In genomic region chr19:56805366-56805765, GRCm38 (mm10) we compare ENCODE assay signal across 21 mouse cellular contexts. TPM values are rescaled to one million over a fixed set of nuclear protein-coding genes. Genes with fewer than 3 reads are reported as not detected.
A peak's percentile ranks its signal among the peaks of the same experiment; 100 is the strongest.
DNase-seq lines count a peak whose midpoint lies in the region; ATAC-seq lines count a peak whose summit lies in the region.
"Had no signal": no experiment of that assay in that cellular context is flagged by ENCODE, and none has a peak within 500 bp of the region (broad histone marks: within the 10 kb centered on the region; RNA-seq: fewer than 3 reads in every experiment).

No protein-coding gene starts in this region.

- H3K9me3 ChIP-seq in kidney, embryonic 15.5 days (replicated peaks) = no peaks in the 10 kb centered on the region
- no peaks in the 10 kb centered on the region for H3K9me3 ChIP-seq in forebrain, embryonic 14.5 days (replicated peaks; ENCODE audit: control insufficient read depth, low read length)
- H3K9me3 ChIP-seq: forebrain, embryonic 13.5 days; heart, embryonic 12.5 days; hindbrain, embryonic 12.5 days; liver, embryonic 15.5 days had no signal

- no peak overlapping the region for H3K4me2 ChIP-seq in kidney, embryonic 15.5 days
- H3K4me2 ChIP-seq in forebrain, embryonic 14.5 days (ENCODE audit: low read length) = no peak overlapping the region
- H3K4me2 ChIP-seq: forebrain, embryonic 13.5 days; heart, embryonic 12.5 days; hindbrain, embryonic 12.5 days; liver, embryonic 15.5 days had no signal

- DNase-seq in kidney, postnatal 4 days = peak; percentile 25 to 40
- DNase-seq in A20 (ENCODE audit: low read depth, low spot score) = peak; percentile 70
- DNase-seq in brain, adult 2 months (ENCODE audit: low read depth, low spot score) = peak; percentile 87
- peak; percentile 82 for DNase-seq in cerebellum, adult 9-11 months
- no peak for DNase-seq in embryo, embryonic 11 days
- DNase-seq in forebrain, embryonic 14.5 days (ENCODE audit: low spot score) = no peak
- no peak for DNase-seq in neural tube, embryonic 10.5 days (ENCODE audit: extremely low spot score, low spot score)
- DNase-seq: adrenal gland, adult 8-10 months; gastrocnemius, postnatal 10 days; heart, adult 11 months; heart, postnatal 14 days; kidney, adult 8-10 months; lung, postnatal 10 days; midbrain, embryonic 14.5 days; retina, postnatal 1 day had no signal

- no peak for ATAC-seq in kidney, embryonic 15.5 days (replicated peaks; ENCODE audit: low FRiP score)
- no peak for ATAC-seq in forebrain, embryonic 14.5 days
- ATAC-seq: forebrain, embryonic 13.5 days had no signal

- H3K27ac ChIP-seq in kidney, embryonic 15.5 days = no peak overlapping the region
- H3K27ac ChIP-seq in forebrain, embryonic 14.5 days (ENCODE audit: low read depth, low read length) = no peak overlapping the region
- H3K27ac ChIP-seq: forebrain, embryonic 13.5 days; hindbrain, embryonic 12.5 days; liver, embryonic 15.5 days had no signal

- no peak overlapping the region for H3K4me3 ChIP-seq in kidney, embryonic 15.5 days (replicated peaks)
- H3K4me3 ChIP-seq in forebrain, embryonic 14.5 days (ENCODE audit: low read depth, low read length) = no peak overlapping the region
- H3K4me3 ChIP-seq: forebrain, embryonic 13.5 days; heart, embryonic 12.5 days; hindbrain, embryonic 12.5 days; liver, embryonic 15.5 days had no signal

- peaks cover 90% of the 10 kb centered on the region for H3K36me3 ChIP-seq in kidney, embryonic 15.5 days
- H3K36me3 ChIP-seq in forebrain, embryonic 14.5 days (ENCODE audit: control insufficient read depth, insufficient read depth, low read length) = peaks cover 75% of the 10 kb centered on the region

- H3K27me3 ChIP-seq in kidney, embryonic 15.5 days = no peaks in the 10 kb centered on the region
- H3K27me3 ChIP-seq in forebrain, embryonic 14.5 days (replicated peaks; ENCODE audit: control insufficient read depth, insufficient read depth, low read length) = no peaks in the 10 kb centered on the region
- H3K27me3 ChIP-seq: forebrain, embryonic 13.5 days; heart, embryonic 12.5 days; hindbrain, embryonic 12.5 days; liver, embryonic 15.5 days had no signal

- WGBS in kidney, embryonic 15.5 days = 75% methylated on average over 2 of the region's 2 CpGs
- WGBS in forebrain, embryonic 14.5 days = 92% methylated on average over 2 of the region's 2 CpGs

- no peak overlapping the region for H3K9ac ChIP-seq in kidney, embryonic 15.5 days
- H3K9ac ChIP-seq in forebrain, embryonic 14.5 days (ENCODE audit: low read length) = no peak overlapping the region
- H3K9ac ChIP-seq: forebrain, embryonic 13.5 days; heart, embryonic 12.5 days; hindbrain, embryonic 12.5 days; liver, embryonic 15.5 days had no signal

- H3K4me1 ChIP-seq in kidney, embryonic 15.5 days = peaks cover 5% of the 10 kb centered on the region; the same call in 1 of the 2 replicates
- H3K4me1 ChIP-seq in forebrain, embryonic 14.5 days (ENCODE audit: control insufficient read depth, insufficient read depth, low read length) = no peaks in the 10 kb centered on the region
- H3K4me1 ChIP-seq: forebrain, embryonic 13.5 days; hindbrain, embryonic 12.5 days had no signal

RNA-seq across cellular contexts. Expression of gene Ccdc186, which starts 16.6 kb away (rescaled TPM):
- polyA plus RNA-seq in kidney, embryonic 15.5 days (2015; fragmentation: Nextera tagmentation; extraction: Ambion mirVana) = 18.3 and 23.3 TPM in 2 replicates
- 21.2 and 28.9 TPM in 2 replicates for polyA plus RNA-seq in forebrain, embryonic 14.5 days (2014; fragmentation: Nextera tagmentation; extraction: Ambion mirVana)

RNA-seq across cellular contexts. Expression of gene Tdrd1, which starts 20.6 kb away (rescaled TPM):
- 0.66 and 0.80 TPM in 2 replicates for polyA plus RNA-seq in kidney, embryonic 15.5 days (2015; fragmentation: Nextera tagmentation; extraction: Ambion mirVana)
- 0.39 and 0.70 TPM in 2 replicates for polyA plus RNA-seq in forebrain, embryonic 14.5 days (2014; fragmentation: Nextera tagmentation; extraction: Ambion mirVana)
- polyA plus RNA-seq: C2C12 had no signal

Comparison
In these comparisons a context has a peak if more than half of its experiments do, and no peak if none do; other contexts are left out.
1. DNase-seq: peak in kidney, postnatal 4 days (2 of 2), A20 (single experiment), brain, adult 2 months (single experiment) and cerebellum, adult 9-11 months (single experiment); none in embryo, embryonic 11 days (single experiment), forebrain, embryonic 14.5 days (single experiment) and neural tube, embryonic 10.5 days (single experiment).